Mouse (Mus musculus) kidney, postnatal 10 days (tissue): ENCODE measurements around the gene Hmgb2.
"Not testable (repeated sequence)": the region's sequence is repeated elsewhere in the genome, so short reads cannot be mapped to it uniquely, and the experiment has no call there.

Source experiments
- DNase-seq: peaks from one replicate; pipeline ENCODE4 v3.0.0; 2021; ENCODE audit warnings: mixed read lengths

The Hmgb2 gene

GRCm38 (mm10) chr8:57511316-57512118, at the start of gene Hmgb2:
Gene Hmgb2 (plus strand): TSS chr8:57511907.
- DNase-seq: peak; percentile 100

- no peak for DNase-seq
These were observed 48.9 kb upstream of the Hmgb2 start for GRCm38 (mm10) chr8:57462839-57463238.

GRCm38 (mm10) chr8:57463757-57464156, 48.0 kb upstream of the Hmgb2 start:
- no peak for DNase-seq

- DNase-seq: peak; percentile 36
These were observed 43.1 kb upstream of the Hmgb2 start for GRCm38 (mm10) chr8:57468624-57469023.

GRCm38 (mm10) chr8:57470863-57471262, 40.8 kb upstream of the Hmgb2 start:
- no peak for DNase-seq

GRCm38 (mm10) chr8:57473751-57474150, 38.0 kb upstream of the Hmgb2 start:
- DNase-seq: no peak

- DNase-seq: no peak
These were observed 33.3 kb upstream of the Hmgb2 start for GRCm38 (mm10) chr8:57478406-57478805.

- no peak for DNase-seq
These were observed 32.0 kb upstream of the Hmgb2 start for GRCm38 (mm10) chr8:57479700-57480099.

- DNase-seq: no peak
These were observed 31.1 kb upstream of the Hmgb2 start for GRCm38 (mm10) chr8:57480606-57481005.

GRCm38 (mm10) chr8:57486491-57487440, 24.9 kb upstream of the Hmgb2 start:
- DNase-seq: peak; percentile 61

- DNase-seq: peak; percentile 98
These were observed 24.1 kb upstream of the Hmgb2 start, which contains the start of gene Sap30 for GRCm38 (mm10) chr8:57487441-57488155. Gene Sap30 (minus strand): TSS chr8:57487860.

- peak; percentile 73 for DNase-seq
These were observed 23.4 kb upstream of the Hmgb2 start for GRCm38 (mm10) chr8:57488312-57488765.

- DNase-seq: no peak
These were observed 22.3 kb upstream of the Hmgb2 start for GRCm38 (mm10) chr8:57489366-57489765.

GRCm38 (mm10) chr8:57489896-57490295, 21.8 kb upstream of the Hmgb2 start:
- no peak for DNase-seq

- no peak for DNase-seq
These were observed 19.8 kb upstream of the Hmgb2 start for GRCm38 (mm10) chr8:57491873-57492272.

GRCm38 (mm10) chr8:57498494-57498846, 13.2 kb upstream of the Hmgb2 start:
- no peak for DNase-seq

GRCm38 (mm10) chr8:57498847-57499511, 12.7 kb upstream of the Hmgb2 start:
- DNase-seq: peak; percentile 52

- peak; percentile 81 for DNase-seq
These were observed 8.1 kb upstream of the Hmgb2 start for GRCm38 (mm10) chr8:57503641-57504040.

GRCm38 (mm10) chr8:57505500-57505899, 6.2 kb upstream of the Hmgb2 start:
- DNase-seq: not testable (repeated sequence)

- DNase-seq: no peak
These were observed 4.1 kb upstream of the Hmgb2 start for GRCm38 (mm10) chr8:57507556-57508063.

- no peak for DNase-seq
These were observed 3.0 kb upstream of the Hmgb2 start for GRCm38 (mm10) chr8:57508657-57509056.

- no peak for DNase-seq
These were observed 854 bp upstream of the Hmgb2 start for GRCm38 (mm10) chr8:57510791-57511315.
